ENCODE assay signal across 9 mouse cellular contexts in the genomic region with DNA sequence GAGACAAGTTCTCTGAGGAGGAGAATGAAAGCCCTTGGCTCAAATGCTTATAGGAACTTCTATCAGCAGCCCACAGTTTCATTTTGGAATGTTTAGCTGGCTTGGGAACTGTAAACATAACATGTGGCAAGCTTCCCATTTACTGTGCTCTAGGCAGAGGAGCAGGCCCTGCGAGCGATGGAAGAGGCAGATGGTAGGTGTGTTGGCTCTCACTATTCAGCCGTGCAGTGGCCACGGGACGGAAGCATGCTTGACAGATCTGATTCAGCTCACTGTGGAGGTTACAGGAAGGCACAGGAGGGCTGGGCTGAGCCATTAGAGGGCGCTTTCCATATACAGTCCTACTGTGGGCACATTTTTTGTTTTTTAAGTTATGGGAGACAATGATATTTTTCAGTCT.
DNase-seq lines count a peak whose midpoint lies in the region; ATAC-seq lines count a peak whose summit lies in the region.
"Had no signal": no experiment of that assay in that cellular context is flagged by ENCODE, and none has a peak within 500 bp of the region (broad histone marks: within the 10 kb centered on the region; RNA-seq: fewer than 3 reads in every experiment).

No protein-coding gene starts in this region.

- no peak overlapping the region for H3K4me2 ChIP-seq in midbrain, embryonic 15.5 days
- no peak overlapping the region for H3K4me2 ChIP-seq in hindbrain, embryonic 14.5 days (replicated peaks)
- H3K4me2 ChIP-seq: neural tube, embryonic 13.5 days had no signal

- 38% methylated on average over 6 of the region's 6 CpGs for WGBS in midbrain, embryonic 15.5 days
- WGBS in midbrain, embryonic 10.5 days = 73% methylated on average over 6 of the region's 6 CpGs
- WGBS in hindbrain, embryonic 14.5 days = 37% methylated on average over 6 of the region's 6 CpGs

- H3K27ac ChIP-seq in midbrain, embryonic 15.5 days = no peak overlapping the region
- no peak overlapping the region; the same call in 1 of the 2 replicates for H3K27ac ChIP-seq in midbrain, embryonic 10.5 days (replicated peaks)
- H3K27ac ChIP-seq in hindbrain, embryonic 14.5 days = no peak overlapping the region; the same call in 1 of the 2 replicates
- H3K27ac ChIP-seq: neural tube, embryonic 13.5 days had no signal

- H3K4me3 ChIP-seq in midbrain, embryonic 15.5 days = no peak overlapping the region
- no peak overlapping the region for H3K4me3 ChIP-seq in midbrain, embryonic 10.5 days
- H3K4me3 ChIP-seq in hindbrain, embryonic 14.5 days (replicated peaks; ENCODE audit: low read length) = no peak overlapping the region
- H3K4me3 ChIP-seq: neural tube, embryonic 13.5 days had no signal

- H3K9me3 ChIP-seq in midbrain, embryonic 15.5 days = no peaks in the 10 kb centered on the region
- no peaks in the 10 kb centered on the region for H3K9me3 ChIP-seq in midbrain, embryonic 10.5 days (replicated peaks)
- H3K9me3 ChIP-seq in hindbrain, embryonic 14.5 days (ENCODE audit: control insufficient read depth, low read length) = no peaks in the 10 kb centered on the region
- H3K9me3 ChIP-seq: neural tube, embryonic 13.5 days had no signal

- no peaks in the 10 kb centered on the region for H3K4me1 ChIP-seq in midbrain, embryonic 15.5 days
- peaks cover 19% of the 10 kb centered on the region for H3K4me1 ChIP-seq in midbrain, embryonic 10.5 days
- 0 out of 2 replicates have a peak, but pooled peaks cover 6% of the 10 kb centered on the region for H3K4me1 ChIP-seq in hindbrain, embryonic 14.5 days (replicated peaks; ENCODE audit: control insufficient read depth, insufficient read depth, low read length)

- ATAC-seq in midbrain, embryonic 15.5 days (replicated peaks) = 0 out of 2 replicates have a peak, but pooled peaks have one; percentile 52
- ATAC-seq in hindbrain, embryonic 14.5 days (ENCODE audit: low FRiP score) = 0 out of 2 replicates have a peak, but pooled peaks have one; percentile 37

- H3K27me3 ChIP-seq in midbrain, embryonic 15.5 days (replicated peaks) = no peaks in the 10 kb centered on the region
- H3K27me3 ChIP-seq in midbrain, embryonic 10.5 days (ENCODE audit: low read depth, poor library complexity, severe bottlenecking) = no peaks in the 10 kb centered on the region
- no peaks in the 10 kb centered on the region for H3K27me3 ChIP-seq in hindbrain, embryonic 14.5 days (ENCODE audit: control insufficient read depth, insufficient read depth, low read length)
- H3K27me3 ChIP-seq: neural tube, embryonic 13.5 days had no signal

- no peak overlapping the region for H3K9ac ChIP-seq in midbrain, embryonic 15.5 days
- H3K9ac ChIP-seq in hindbrain, embryonic 14.5 days = no peak overlapping the region
- H3K9ac ChIP-seq: neural tube, embryonic 13.5 days had no signal

- no peak for DNase-seq in midbrain, embryonic 10.5 days (ENCODE audit: low spot score)
- peak; percentile 72 for DNase-seq in cerebellum, adult 11 months
- no peak for DNase-seq in hindbrain, embryonic 14.5 days (ENCODE audit: low spot score)
- peak; percentile 77 for DNase-seq in lung, postnatal 36 days
- no peak for DNase-seq in frontal cortex, postnatal 10 days (ENCODE audit: low spot score in 2 of 2)
- no peak for DNase-seq in adrenal gland, adult 2 months
- no peak for DNase-seq in liver

- no peaks in the 10 kb centered on the region for H3K36me3 ChIP-seq in midbrain, embryonic 15.5 days (replicated peaks)
- H3K36me3 ChIP-seq in midbrain, embryonic 10.5 days = no peaks in the 10 kb centered on the region
- H3K36me3 ChIP-seq in hindbrain, embryonic 14.5 days (replicated peaks; ENCODE audit: control insufficient read depth, insufficient read depth) = no peaks in the 10 kb centered on the region
- H3K36me3 ChIP-seq: neural tube, embryonic 13.5 days had no signal

Comparison
In these comparisons a context has a peak if more than half of its experiments do, and no peak if none do; other contexts are left out.
1. DNase-seq: peak in cerebellum, adult 11 months (single experiment) and lung, postnatal 36 days (single experiment); none in midbrain, embryonic 10.5 days (single experiment), hindbrain, embryonic 14.5 days (single experiment), frontal cortex, postnatal 10 days (0 of 2), adrenal gland, adult 2 months (single experiment) and liver (single experiment).